Mouse (Mus musculus): ENCODE measurements at regions not wholly inside any gene's neighbourhood (a gene's known extent, or its start where the extent isn't known, plus 50 kb on each side); places are given as distances from the start of the nearest gene placed in this dataset.

GRCm38 (mm10) chr11:24305691-24306090 is 227.8 kb downstream of the Bcl11a start:
- 10% methylated on average over 11 of the region's 11 CpGs for WGBS
- Histone ChIP-seq H3K9ac (ENCODE audit: low read depth, low read length) (peak overlapping the region; percentile 54; the same call in 1 of the 2 replicates), H3K4me1 (ENCODE audit: control insufficient read depth, insufficient read depth, low read length) (peaks cover 15% of the 10 kb centered on the region), H3K4me3 (ENCODE audit: low read depth, low read length) (peak overlapping the region; percentile 28), H3K27me3 (ENCODE audit: control insufficient read depth, insufficient read depth, low read depth, low read length) (no peaks in the 10 kb centered on the region), H3K27ac (ENCODE audit: low read length) (no peak overlapping the region), H3K4me2 (ENCODE audit: low read length) (peak overlapping the region; percentile 59), H3K9me3 (replicated peaks; ENCODE audit: control insufficient read depth, low read length, poor library complexity, severe bottlenecking) (no peaks in the 10 kb centered on the region), H3K36me3 (ENCODE audit: control insufficient read depth, insufficient read depth, low read length) (no peaks in the 10 kb centered on the region)
- peak; percentile 33; the same call in 1 of the 2 replicates for ATAC-seq

GRCm38 (mm10) chr11:24306101-24306500 is 228.2 kb downstream of the Bcl11a start:
- Histone ChIP-seq H3K36me3 (ENCODE audit: control insufficient read depth, insufficient read depth, low read length) (no peaks in the 10 kb centered on the region), H3K4me2 (ENCODE audit: low read length) (peak overlapping the region; percentile 59), H3K4me1 (ENCODE audit: control insufficient read depth, insufficient read depth, low read length) (peaks cover 15% of the 10 kb centered on the region), H3K4me3 (ENCODE audit: low read depth, low read length) (no peak overlapping the region), H3K9ac (ENCODE audit: low read depth, low read length) (no peak overlapping the region), H3K9me3 (replicated peaks; ENCODE audit: control insufficient read depth, low read length, poor library complexity, severe bottlenecking) (no peaks in the 10 kb centered on the region), H3K27me3 (ENCODE audit: control insufficient read depth, insufficient read depth, low read depth, low read length) (no peaks in the 10 kb centered on the region), H3K27ac (ENCODE audit: low read length) (no peak overlapping the region)
- 91% methylated on average over 2 of the region's 2 CpGs for WGBS
- ATAC-seq: no peak

GRCm38 (mm10) chr11:24307601-24308252 is 229.9 kb downstream of the Bcl11a start:
- H3K27me3 ChIP-seq (ENCODE audit: control insufficient read depth, insufficient read depth, low read depth, low read length): no peaks in the 10 kb centered on the region
- H3K27ac ChIP-seq (ENCODE audit: low read length): no peak overlapping the region
- no peak; the same call in 1 of the 2 replicates for ATAC-seq
- H3K4me1 ChIP-seq (ENCODE audit: control insufficient read depth, insufficient read depth, low read length): peaks cover 15% of the 10 kb centered on the region
- H3K9ac ChIP-seq (ENCODE audit: low read depth, low read length): no peak overlapping the region
- no peaks in the 10 kb centered on the region for H3K9me3 ChIP-seq (replicated peaks; ENCODE audit: control insufficient read depth, low read length, poor library complexity, severe bottlenecking)
- no peak overlapping the region for H3K4me3 ChIP-seq (ENCODE audit: low read depth, low read length)
- H3K4me2 ChIP-seq (ENCODE audit: low read length): no peak overlapping the region
- no peaks in the 10 kb centered on the region for H3K36me3 ChIP-seq (ENCODE audit: control insufficient read depth, insufficient read depth, low read length)
- 31% methylated on average over 6 of the region's 6 CpGs for WGBS

GRCm38 (mm10) chr11:24308253-24308633 is 230.4 kb downstream of the Bcl11a start:
- Histone ChIP-seq H3K27me3 (ENCODE audit: control insufficient read depth, insufficient read depth, low read depth, low read length) (no peaks in the 10 kb centered on the region), H3K4me3 (ENCODE audit: low read depth, low read length) (no peak overlapping the region), H3K27ac (ENCODE audit: low read length) (no peak overlapping the region), H3K9ac (ENCODE audit: low read depth, low read length) (no peak overlapping the region), H3K4me2 (ENCODE audit: low read length) (no peak overlapping the region), H3K4me1 (ENCODE audit: control insufficient read depth, insufficient read depth, low read length) (peaks cover 15% of the 10 kb centered on the region), H3K36me3 (ENCODE audit: control insufficient read depth, insufficient read depth, low read length) (no peaks in the 10 kb centered on the region), H3K9me3 (replicated peaks; ENCODE audit: control insufficient read depth, low read length, poor library complexity, severe bottlenecking) (no peaks in the 10 kb centered on the region)
- 16% methylated on average over 1 of the region's 1 CpGs for WGBS
- ATAC-seq: no peak; the same call in 1 of the 2 replicates

GRCm38 (mm10) chr11:24314046-24314445 is 236.2 kb downstream of the Bcl11a start:
- ATAC-seq: no peak
- H3K27ac ChIP-seq (ENCODE audit: low read length): no peak overlapping the region
- no peaks in the 10 kb centered on the region for H3K27me3 ChIP-seq (ENCODE audit: control insufficient read depth, insufficient read depth, low read depth, low read length)
- H3K9ac ChIP-seq (ENCODE audit: low read depth, low read length): no peak overlapping the region
- H3K4me2 ChIP-seq (ENCODE audit: low read length): no peak overlapping the region
- no peaks in the 10 kb centered on the region for H3K36me3 ChIP-seq (ENCODE audit: control insufficient read depth, insufficient read depth, low read length)
- H3K4me1 ChIP-seq (ENCODE audit: control insufficient read depth, insufficient read depth, low read length): no peaks in the 10 kb centered on the region
- 97% methylated on average over 1 of the region's 1 CpGs for WGBS
- no peaks in the 10 kb centered on the region for H3K9me3 ChIP-seq (replicated peaks; ENCODE audit: control insufficient read depth, low read length, poor library complexity, severe bottlenecking)
- H3K4me3 ChIP-seq (ENCODE audit: low read depth, low read length): no peak overlapping the region

GRCm38 (mm10) chr11:24315582-24315981 is 237.7 kb downstream of the Bcl11a start:
- Histone ChIP-seq H3K27ac (ENCODE audit: low read length) (no peak overlapping the region), H3K9me3 (replicated peaks; ENCODE audit: control insufficient read depth, low read length, poor library complexity, severe bottlenecking) (no peaks in the 10 kb centered on the region), H3K4me1 (ENCODE audit: control insufficient read depth, insufficient read depth, low read length) (no peaks in the 10 kb centered on the region), H3K4me2 (ENCODE audit: low read length) (no peak overlapping the region), H3K4me3 (ENCODE audit: low read depth, low read length) (no peak overlapping the region), H3K36me3 (ENCODE audit: control insufficient read depth, insufficient read depth, low read length) (no peaks in the 10 kb centered on the region), H3K27me3 (ENCODE audit: control insufficient read depth, insufficient read depth, low read depth, low read length) (no peaks in the 10 kb centered on the region), H3K9ac (ENCODE audit: low read depth, low read length) (no peak overlapping the region)
- ATAC-seq: no peak
- WGBS: 85% methylated on average over 3 of the region's 3 CpGs

- H3K9me3 ChIP-seq (replicated peaks; ENCODE audit: control insufficient read depth, low read length, poor library complexity, severe bottlenecking): no peaks in the 10 kb centered on the region
- H3K9ac ChIP-seq (ENCODE audit: low read depth, low read length): no peak overlapping the region
- no peaks in the 10 kb centered on the region for H3K27me3 ChIP-seq (ENCODE audit: control insufficient read depth, insufficient read depth, low read depth, low read length)
- no peaks in the 10 kb centered on the region for H3K4me1 ChIP-seq (ENCODE audit: control insufficient read depth, insufficient read depth, low read length)
- H3K27ac ChIP-seq (ENCODE audit: low read length): no peak overlapping the region
- H3K4me3 ChIP-seq (ENCODE audit: low read depth, low read length): no peak overlapping the region
- 79% methylated on average over 4 of the region's 4 CpGs for WGBS
- no peak overlapping the region for H3K4me2 ChIP-seq (ENCODE audit: low read length)
- ATAC-seq: no peak
- H3K36me3 ChIP-seq (ENCODE audit: control insufficient read depth, insufficient read depth, low read length): no peaks in the 10 kb centered on the region
These were observed 238.3 kb downstream of the Bcl11a start for GRCm38 (mm10) chr11:24316198-24316597.

- H3K9ac ChIP-seq (ENCODE audit: low read depth, low read length): no peak overlapping the region
- no peaks in the 10 kb centered on the region for H3K4me1 ChIP-seq (ENCODE audit: control insufficient read depth, insufficient read depth, low read length)
- H3K27me3 ChIP-seq (ENCODE audit: control insufficient read depth, insufficient read depth, low read depth, low read length): no peaks in the 10 kb centered on the region
- no peak overlapping the region for H3K27ac ChIP-seq (ENCODE audit: low read length)
- no peak for ATAC-seq
- 70% methylated on average over 2 of the region's 2 CpGs for WGBS
- H3K36me3 ChIP-seq (ENCODE audit: control insufficient read depth, insufficient read depth, low read length): no peaks in the 10 kb centered on the region
- no peak overlapping the region for H3K4me3 ChIP-seq (ENCODE audit: low read depth, low read length)
- no peaks in the 10 kb centered on the region for H3K9me3 ChIP-seq (replicated peaks; ENCODE audit: control insufficient read depth, low read length, poor library complexity, severe bottlenecking)
- no peak overlapping the region for H3K4me2 ChIP-seq (ENCODE audit: low read length)
These were observed 240.3 kb downstream of the Bcl11a start for GRCm38 (mm10) chr11:24317989-24318735.

- H3K9ac ChIP-seq (ENCODE audit: low read depth, low read length): no peak overlapping the region
- H3K9me3 ChIP-seq (replicated peaks; ENCODE audit: control insufficient read depth, low read length, poor library complexity, severe bottlenecking): no peaks in the 10 kb centered on the region
- no peaks in the 10 kb centered on the region for H3K27me3 ChIP-seq (ENCODE audit: control insufficient read depth, insufficient read depth, low read depth, low read length)
- ATAC-seq: no peak
- no peaks in the 10 kb centered on the region for H3K4me1 ChIP-seq (ENCODE audit: control insufficient read depth, insufficient read depth, low read length)
- H3K4me2 ChIP-seq (ENCODE audit: low read length): no peak overlapping the region
- H3K36me3 ChIP-seq (ENCODE audit: control insufficient read depth, insufficient read depth, low read length): no peaks in the 10 kb centered on the region
- H3K27ac ChIP-seq (ENCODE audit: low read length): no peak overlapping the region
- no peak overlapping the region for H3K4me3 ChIP-seq (ENCODE audit: low read depth, low read length)
- 85% methylated on average over 3 of the region's 3 CpGs for WGBS
These were observed 241.4 kb downstream of the Bcl11a start for GRCm38 (mm10) chr11:24319222-24319621.
